Mouse (Mus musculus) MEL (cell line): ENCODE data around the gene Ppt2. TPM values are rescaled to one million over a fixed set of nuclear protein-coding genes. Genes with fewer than 3 reads are reported as not detected.

Source experiments
- DNase-seq: peaks from one replicate; pipeline ENCODE4 v3.0.0; 2011; ENCODE audit warnings: low read depth, low spot score
- H3K27ac ChIP-seq: 2 replicates; pipeline ENCODE4 v1.5.1; 2012; ENCODE audit warnings: low read depth, mild to moderate bottlenecking, control low read depth, low read length, moderate library complexity; ENCODE audit not compliant: control insufficient read depth
- H3K27me3 ChIP-seq, 2 experiments: fragments of 150-350 bp in 1 of 2; sonication (generic) in 1 of 2; 2 replicates each; pipeline ENCODE4 v1.6.1; 2012; ENCODE audit warnings: low read length in 2 of 2, mild to moderate bottlenecking in 2 of 2, improper control_type of control experiment in 1 of 2, moderate library complexity in 1 of 2; ENCODE audit not compliant: insufficient read depth in 2 of 2, control insufficient read depth in 1 of 2
- H3K36me3 ChIP-seq, 2 experiments: 2 replicates each; pipeline ENCODE4 v1.6.1; 2012 to 2014; ENCODE audit warnings: low read length in 2 of 2, improper control_type of control experiment in 1 of 2, inconsistent platforms in 1 of 2, mild to moderate bottlenecking in 1 of 2; ENCODE audit not compliant: insufficient read depth in 2 of 2, control insufficient read depth in 1 of 2
- H3K4me1 ChIP-seq, 2 experiments: fragments of 150-350 bp in 1 of 2; sonication (generic) in 1 of 2; 2 replicates each; pipeline ENCODE4 v1.6.1; 2012; ENCODE audit warnings: low read length in 2 of 2, improper control_type of control experiment in 1 of 2, mild to moderate bottlenecking in 1 of 2; ENCODE audit not compliant: insufficient read depth in 2 of 2, control insufficient read depth in 1 of 2
- H3K4me3 ChIP-seq, 2 experiments: fragments of 150-350 bp in 1 of 2; sonication (generic) in 1 of 2; 2 replicates each; pipeline ENCODE4 v1.5.1; 2012; ENCODE audit warnings: low read depth in 2 of 2, low read length in 2 of 2, mild to moderate bottlenecking in 2 of 2, moderate library complexity in 2 of 2, control low read depth in 1 of 2, improper control_type of control experiment in 1 of 2; ENCODE audit not compliant: control insufficient read depth in 1 of 2, insufficient read depth in 1 of 2
- H3K79me2 ChIP-seq: 2 replicates; pipeline ENCODE4 v1.6.1; 2012; ENCODE audit warnings: mild to moderate bottlenecking, low read length, moderate library complexity; ENCODE audit not compliant: control insufficient read depth, poor library complexity, insufficient read depth
- H3K9ac ChIP-seq: 2 replicates; pipeline ENCODE4 v1.6.1; 2012; ENCODE audit warnings: low read depth, mild to moderate bottlenecking, control low read depth, low read length, moderate library complexity; ENCODE audit not compliant: control insufficient read depth, poor library complexity, severe bottlenecking
- H3K9me3 ChIP-seq: fragments of 150-350 bp; sonication (generic); replicated peaks from 2 replicates; pipeline ENCODE4 v1.6.1; 2012; ENCODE audit warnings: mild to moderate bottlenecking, low read length, improper control_type of control experiment, moderate library complexity; ENCODE audit not compliant: insufficient read depth
- CHD1 ChIP-seq: IDR thresholded peaks from 2 replicates; pipeline ENCODE4 v1.6.1; 2012; ENCODE audit warnings: low read depth, mild to moderate bottlenecking, inconsistent platforms, low read length, improper control_type of control experiment
- CHD2 ChIP-seq: IDR thresholded peaks from 2 replicates; pipeline ENCODE4 v1.6.1; 2011; ENCODE audit warnings: low read length, improper control_type of control experiment
- CTCF ChIP-seq, 3 experiments: IDR thresholded peaks in 2 of 3; conservative IDR thresholded peaks in 1 of 3; 2 replicates each; pipeline ENCODE4 v1.5.1; 2011 to 2012; ENCODE audit warnings: low read length in 3 of 3, low read depth in 2 of 3, mild to moderate bottlenecking in 2 of 3, improper control_type of control experiment in 1 of 3, inconsistent platforms in 1 of 3, mixed read lengths in 1 of 3, moderate library complexity in 1 of 3; ENCODE audit not compliant: control insufficient read depth in 1 of 3, insufficient read depth in 1 of 3, poor library complexity in 1 of 3, severe bottlenecking in 1 of 3
- E2F4 ChIP-seq: IDR thresholded peaks from 2 replicates; pipeline ENCODE4 v1.6.1; 2011; ENCODE audit warnings: low read depth, low read length, improper control_type of control experiment, borderline replicate concordance
- ELF1 ChIP-seq: IDR thresholded peaks from 2 replicates; pipeline ENCODE4 v1.6.1; 2014; ENCODE audit warnings: low read depth, mild to moderate bottlenecking, inconsistent platforms, low read length, improper control_type of control experiment, moderate library complexity
- HCFC1 ChIP-seq: IDR thresholded peaks from 2 replicates; pipeline ENCODE4 v1.6.1; 2012; ENCODE audit warnings: low read depth, mild to moderate bottlenecking, inconsistent platforms, low read length, improper control_type of control experiment, moderate library complexity
- MAFK ChIP-seq: IDR thresholded peaks from 2 replicates; pipeline ENCODE4 v1.6.1; 2011; ENCODE audit warnings: low read depth, mild to moderate bottlenecking, low read length, improper control_type of control experiment, borderline replicate concordance
- MAX ChIP-seq: IDR thresholded peaks from 2 replicates; pipeline ENCODE4 v1.6.1; 2011; ENCODE audit warnings: low read length, improper control_type of control experiment
- MAZ ChIP-seq: IDR thresholded peaks from 2 replicates; pipeline ENCODE4 v1.6.1; 2012; ENCODE audit warnings: low read depth, mild to moderate bottlenecking, inconsistent platforms, low read length, improper control_type of control experiment
- MYB ChIP-seq: IDR thresholded peaks from 2 replicates; pipeline ENCODE4 v1.6.1; 2011; ENCODE audit warnings: mild to moderate bottlenecking, low read depth, low read length, improper control_type of control experiment
- POLR2A ChIP-seq, 2 experiments: IDR thresholded peaks; 2 replicates each; pipeline ENCODE4 v1.6.1; 2011 to 2012; ENCODE audit warnings: low read length in 2 of 2, mild to moderate bottlenecking in 2 of 2, control low read depth in 1 of 2, improper control_type of control experiment in 1 of 2, low read depth in 1 of 2, moderate library complexity in 1 of 2; ENCODE audit not compliant: control insufficient read depth in 1 of 2, insufficient read depth in 1 of 2, poor library complexity in 1 of 2
- POLR2AphosphoS5 ChIP-seq: IDR thresholded peaks from 2 replicates; pipeline ENCODE4 v1.6.1; 2012; ENCODE audit warnings: low read depth, borderline replicate concordance, mild to moderate bottlenecking, inconsistent platforms, low read length, moderate library complexity, mixed read lengths
- RAD21 ChIP-seq: IDR thresholded peaks from 2 replicates; pipeline ENCODE4 v1.6.1; 2011; ENCODE audit warnings: mild to moderate bottlenecking, low read depth, low read length, improper control_type of control experiment
- SMC3 ChIP-seq: IDR thresholded peaks from 2 replicates; pipeline ENCODE4 v1.6.1; 2011; ENCODE audit warnings: low read depth, low read length, improper control_type of control experiment
- TAL1 ChIP-seq: IDR thresholded peaks from 2 replicates; pipeline ENCODE4 v1.6.1; 2012; ENCODE audit warnings: mild to moderate bottlenecking, inconsistent platforms, low read length, moderate library complexity, mixed read lengths
- TBP ChIP-seq: IDR thresholded peaks from 2 replicates; pipeline ENCODE4 v1.8.0; 2011; ENCODE audit warnings: low read depth, low read length, improper control_type of control experiment
- USF1 ChIP-seq: IDR thresholded peaks from 2 replicates; pipeline ENCODE4 v1.6.1; 2014; ENCODE audit warnings: low read depth, mild to moderate bottlenecking, inconsistent platforms, low read length, improper control_type of control experiment, moderate library complexity
- USF2 ChIP-seq, 2 experiments: IDR thresholded peaks; 2 replicates each; pipeline ENCODE4 v1.6.1; 2011 to 2012; ENCODE audit warnings: improper control_type of control experiment in 2 of 2, low read length in 2 of 2, borderline replicate concordance in 1 of 2, inconsistent platforms in 1 of 2, low read depth in 1 of 2, mild to moderate bottlenecking in 1 of 2; ENCODE audit not compliant: insufficient read depth in 1 of 2
- ZKSCAN1 ChIP-seq: IDR thresholded peaks from 2 replicates; pipeline ENCODE4 v1.6.1; 2012; ENCODE audit warnings: low read depth, mild to moderate bottlenecking, inconsistent platforms, low read length, improper control_type of control experiment, moderate library complexity
- polyA plus RNA-seq, 2 experiments: library from polyadenylated mRNA; stranded (reverse) in 1 of 2; unstranded in 1 of 2; fragments of >175 nt in 1 of 2; fragments of >200 nt in 1 of 2; gene quantifications; 2 replicates each; pipeline versions ENCODE4 v1.2.1 to v1.2.4; 2012; ENCODE audit warnings: low replicate concordance in 2 of 2, low read depth in 1 of 2; ENCODE audit not compliant: insufficient read length in 2 of 2, insufficient read depth in 1 of 2, missing spikeins in 1 of 2
- total RNA-seq: library from RNA; depleted of rRNA; stranded (reverse); fragments of 300-350 nt; gene quantifications from 2 replicates; pipeline ENCODE4 v1.2.3, GENCODE M21; 2012

Gene Ppt2
- total and polyA plus RNA-seq, 3 experiments = 29.2 to 147 (median 67.1) TPM

DNA sequence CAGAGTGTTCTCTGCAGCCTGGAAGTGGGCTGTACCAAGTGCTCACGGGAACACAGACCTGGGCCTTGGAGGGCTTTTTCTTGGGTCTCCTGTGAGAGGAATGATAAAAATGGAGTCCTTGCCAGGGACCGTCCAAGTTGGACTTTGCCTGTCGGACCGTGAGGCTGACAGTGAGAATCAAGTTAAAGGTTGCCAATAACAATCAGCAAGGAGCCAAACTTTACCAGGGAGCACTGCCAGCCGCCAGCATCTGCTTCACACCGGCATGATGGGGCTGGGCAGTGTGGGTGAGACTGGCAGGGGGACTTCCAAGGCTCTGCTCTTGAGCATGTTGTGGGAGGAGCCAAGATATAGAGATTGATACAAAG, 47.8 kb upstream of the Ppt2 start:
- no peak overlapping the region for H3K9ac ChIP-seq
- H3K36me3 ChIP-seq = no peaks in the 10 kb centered on the region
- H3K27ac ChIP-seq = no peak overlapping the region
- H3K4me1 ChIP-seq = no peaks in the 10 kb centered on the region
- no peak for DNase-seq
- TF ChIP-seq USF1 (no peak), MYB (no peak), MAX (no peak), MAFK (no peak), POLR2A (IDR thresholded peaks at IDR 0.05; ENCODE audit: control insufficient read depth in 1 of 2, insufficient read depth in 1 of 2, low read depth in 1 of 2, low read length in 2 of 2, poor library complexity in 1 of 2) (no peak), MAZ (no peak), CHD1 (no peak), TBP (no peak), E2F4 (no peak), CHD2 (no peak), ZKSCAN1 (no peak)
- no peaks in the 10 kb centered on the region for H3K27me3 ChIP-seq
- no peaks in the 10 kb centered on the region for H3K9me3 ChIP-seq
- no peak overlapping the region for H3K4me3 ChIP-seq
- H3K79me2 ChIP-seq = no peaks in the 10 kb centered on the region

DNA sequence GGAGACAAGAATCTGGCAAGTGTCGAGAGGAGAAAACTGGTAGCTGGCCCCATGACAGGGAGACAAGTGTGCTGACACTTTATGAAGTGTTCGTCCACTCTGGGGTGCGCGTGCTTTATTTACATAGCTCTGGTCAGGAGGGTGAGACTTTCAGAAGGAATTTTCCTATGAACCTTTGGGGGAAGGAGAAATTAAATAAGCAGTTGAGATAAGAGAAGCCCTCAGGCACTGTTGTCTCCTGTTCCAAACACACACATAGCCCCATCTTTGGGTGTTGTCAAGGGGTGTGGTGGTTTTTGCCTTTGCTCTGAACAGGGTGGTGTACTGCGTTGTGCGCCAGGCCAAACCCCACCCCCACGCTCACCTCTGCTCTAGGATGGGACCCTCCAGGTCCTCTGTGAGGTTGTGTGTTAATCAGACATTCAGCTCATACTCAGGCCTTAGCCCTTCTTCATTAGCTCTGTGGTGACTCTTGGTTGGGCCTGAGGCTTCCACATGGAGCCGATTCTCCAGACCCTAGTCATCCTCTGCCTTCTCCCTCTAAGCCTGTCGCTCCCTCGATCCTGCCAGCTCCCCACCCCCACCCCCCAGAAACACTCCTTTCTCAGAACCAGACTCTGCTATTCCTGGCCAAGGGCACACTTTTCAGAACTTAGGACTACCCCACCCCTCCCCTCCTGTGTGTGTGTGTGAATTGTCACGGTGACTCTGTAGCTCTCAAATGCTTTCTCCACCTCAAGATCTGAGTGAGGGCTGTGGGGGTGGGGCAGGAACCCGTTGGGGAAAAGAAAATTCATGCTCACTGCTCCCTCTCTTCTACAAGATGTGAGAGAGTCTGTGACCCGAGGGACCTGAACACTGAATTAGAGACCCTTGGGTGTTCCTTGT, 47.1 kb upstream of the Ppt2 start:
- Histone ChIP-seq H3K9ac (no peak overlapping the region), H3K9me3 (no peaks in the 10 kb centered on the region), H3K4me3 (no peak overlapping the region), H3K79me2 (no peaks in the 10 kb centered on the region)
- no peak for TF ChIP-seq USF2 (IDR thresholded peaks at IDR 0.05; ENCODE audit: borderline replicate concordance in 1 of 2, insufficient read depth in 1 of 2, low read depth in 1 of 2, low read length in 2 of 2)
- no peak for TF ChIP-seq ELF1
- TF ChIP-seq TAL1 = no peak
- TF ChIP-seq CTCF (IDR thresholded peaks at IDR 0.05 in 2 of 3, conservative IDR thresholded peaks at IDR 0.05 in 1 of 3; ENCODE audit: control insufficient read depth in 1 of 3, insufficient read depth in 1 of 3, low read depth in 2 of 3, low read length in 3 of 3, poor library complexity in 1 of 3, severe bottlenecking in 1 of 3) = no peak
- TF ChIP-seq RAD21 = no peak
- TF ChIP-seq POLR2AphosphoS5 = no peak
- no peak for TF ChIP-seq SMC3
- no peak for TF ChIP-seq HCFC1
- no peak for TF ChIP-seq MAZ
- TF ChIP-seq, all 39 proteins: peak for 0
- H3K27ac ChIP-seq = no peak overlapping the region
- DNase-seq = no peak
- H3K36me3 ChIP-seq = no peaks in the 10 kb centered on the region
- no peaks in the 10 kb centered on the region for H3K27me3 ChIP-seq
- no peaks in the 10 kb centered on the region for H3K4me1 ChIP-seq
